Mouse (Mus musculus): ENCODE results near the gene Brip1. TPM values are rescaled to one million over a fixed set of nuclear protein-coding genes. Genes with fewer than 3 reads are reported as not detected.

Gene Brip1
- total RNA-seq, 2 experiments from 2014 or later = 3.7 to 4.8 TPM

- peak; percentile 11 for DNase-seq
Observed at GRCm38 (mm10) chr11:86026556-86027194, 174.3 kb downstream of the Brip1 start.

GRCm38 (mm10) chr11:86022439-86022838, 178.6 kb downstream of the Brip1 start:
- peak; percentile 37 for DNase-seq

- no peak for DNase-seq
Observed at GRCm38 (mm10) chr11:86020033-86020432, 181.0 kb downstream of the Brip1 start.

GRCm38 (mm10) chr11:86016242-86016641, 184.8 kb downstream of the Brip1 start:
- no peak for DNase-seq

GRCm38 (mm10) chr11:86013087-86013486, 187.9 kb downstream of the Brip1 start:
- DNase-seq = no peak

GRCm38 (mm10) chr11:86010458-86010857, 190.5 kb downstream of the Brip1 start:
- DNase-seq = no peak

GRCm38 (mm10) chr11:86008211-86008905, 192.6 kb downstream of the Brip1 start:
- no peak for DNase-seq

Other genes starting within 250 kb of the Brip1 start
- 10 to 100 TPM; 15.7 to 21.0 TPM for gene Ints2, start 56.4 kb upstream of the Brip1 start, total RNA-seq (2021)
- 10 to 100 TPM; 49.4 to 55.0 TPM for gene Med13, start 156.4 kb upstream of the Brip1 start, total RNA-seq (2021)